Mouse (Mus musculus) liver, adult 2 months (tissue): ENCODE measurements at regions not wholly inside any gene's neighbourhood (a gene's known extent, or its start where the extent isn't known, plus 50 kb on each side); places are given as distances from the start of the nearest gene placed in this dataset.
A peak's percentile ranks its signal among the peaks of the same experiment; 100 is the strongest.

ENCODE experiments used
- DNase-seq: peaks from one replicate; pipeline ENCODE4 v3.0.0-alpha.2; 2011; ENCODE audit warnings: low read depth, low spot score; ENCODE audit errors: extremely low read depth
- H3K27ac ChIP-seq: fragments of 200-500 bp; replicated peaks from 2 replicates; pipeline ENCODE4 v1.5.1; 2012; ENCODE audit warnings: low read depth, mild to moderate bottlenecking, control low read depth, inconsistent platforms, low read length; ENCODE audit not compliant: insufficient read depth
- H3K27me3 ChIP-seq: fragments of 200-500 bp; 2 replicates; pipeline ENCODE4 v1.6.1; 2012; ENCODE audit warnings: mild to moderate bottlenecking, moderate library complexity, low read length, inconsistent platforms; ENCODE audit not compliant: control insufficient read depth, insufficient read depth
- H3K36me3 ChIP-seq: fragments of 200-500 bp; 2 replicates; pipeline ENCODE4 v1.6.1; 2012; ENCODE audit warnings: low read length, inconsistent platforms; ENCODE audit not compliant: control insufficient read depth, insufficient read depth
- H3K4me1 ChIP-seq: fragments of 200-500 bp; 2 replicates; pipeline ENCODE4 v1.6.1; 2011; ENCODE audit warnings: low read length; ENCODE audit not compliant: control insufficient read depth, insufficient read depth
- H3K4me3 ChIP-seq: fragments of 200-500 bp; 2 replicates; pipeline ENCODE4 v1.5.1; 2011; ENCODE audit warnings: low read depth, mild to moderate bottlenecking, control low read depth, low read length, moderate library complexity; ENCODE audit not compliant: insufficient read depth
- H3K79me2 ChIP-seq: fragments of 200-500 bp; 2 replicates; pipeline ENCODE4 v1.6.1; 2012; ENCODE audit warnings: inconsistent platforms, mild to moderate bottlenecking, low read length, moderate library complexity; ENCODE audit not compliant: control insufficient read depth, insufficient read depth
- H3K9ac ChIP-seq: fragments of 200-500 bp; 2 replicates; pipeline ENCODE4 v1.6.1; 2012; ENCODE audit warnings: low read depth, mild to moderate bottlenecking, control low read depth, inconsistent platforms, low read length
- CTCF ChIP-seq: fragments of 200-500 bp; IDR thresholded peaks from 2 replicates; pipeline ENCODE4 v1.5.1; 2011; ENCODE audit warnings: low read depth, low read length, control low read depth
- POLR2A ChIP-seq: fragments of 200-500 bp; IDR thresholded peaks from 2 replicates; pipeline ENCODE4 v1.6.1; 2011; ENCODE audit warnings: low read length, control low read depth; ENCODE audit not compliant: insufficient read depth; ENCODE audit errors: extremely low read depth
- WGBS: fragments of 180-500 bp; shearing (Covaris S2); methylation state at CpG from one replicate; pipeline ENCODE4 v1.1.7; 2018; 5-methylcytosine and 5-hydroxymethylcytosine counted together

DNA sequence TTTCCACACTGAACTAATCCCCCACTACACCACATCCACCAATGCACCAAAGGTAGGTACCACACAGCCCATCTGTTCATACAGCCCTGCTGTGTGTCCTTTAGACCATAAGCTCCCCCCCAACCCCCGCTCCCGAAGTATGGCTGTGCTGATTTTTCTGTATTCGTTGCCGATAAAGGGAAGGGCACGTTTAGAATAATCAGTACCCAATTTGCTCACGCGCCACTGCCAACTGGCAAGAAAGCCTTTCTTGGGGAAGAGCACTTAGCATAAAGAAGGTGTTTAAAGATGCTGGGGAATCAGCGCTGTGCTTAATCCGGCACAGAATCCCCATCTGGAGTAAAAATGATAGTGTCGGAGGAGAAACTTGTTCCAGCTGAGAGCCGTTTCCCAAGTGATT is 111.4 kb downstream of the Cd83 start:
- TF ChIP-seq CTCF, result no peak
- no peak for TF ChIP-seq POLR2A
- no peak for DNase-seq
- no peaks in the 10 kb centered on the region for H3K79me2 ChIP-seq
- no peak overlapping the region for H3K9ac ChIP-seq
- 93% methylated on average over 11 of the region's 11 CpGs for WGBS
- no peak overlapping the region for H3K27ac ChIP-seq
- no peaks in the 10 kb centered on the region for H3K27me3 ChIP-seq
- H3K4me3 ChIP-seq, result no peak overlapping the region
- H3K36me3 ChIP-seq, result no peaks in the 10 kb centered on the region
- peaks cover 2% of the 10 kb centered on the region for H3K4me1 ChIP-seq

DNA sequence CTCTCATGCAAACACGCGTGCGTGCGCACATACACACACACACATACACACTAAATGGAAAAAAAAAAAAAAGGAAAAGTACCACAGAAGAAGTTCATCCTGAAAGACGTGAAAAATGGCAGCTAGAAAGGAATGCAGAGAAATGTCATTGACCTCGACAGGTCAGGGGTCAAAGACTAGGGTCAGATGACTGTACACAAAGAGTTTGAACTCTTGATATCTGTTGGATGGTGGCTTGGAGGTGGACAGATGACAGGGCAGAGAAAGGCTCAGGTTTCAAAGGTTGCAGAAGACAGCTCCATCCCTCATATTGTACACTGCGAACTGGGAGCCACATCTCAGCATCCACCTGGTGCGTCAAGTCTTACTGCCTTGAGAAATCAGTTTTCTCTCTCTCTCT is 112.5 kb downstream of the Cd83 start:
- WGBS, result 52% methylated on average over 8 of the region's 8 CpGs
- TF ChIP-seq CTCF (no peak), POLR2A (no peak)
- no peak overlapping the region for H3K9ac ChIP-seq
- H3K4me1 ChIP-seq, result peaks cover 2% of the 10 kb centered on the region
- H3K36me3 ChIP-seq, result no peaks in the 10 kb centered on the region
- H3K27me3 ChIP-seq, result no peaks in the 10 kb centered on the region
- no peak overlapping the region for H3K27ac ChIP-seq
- H3K79me2 ChIP-seq, result no peaks in the 10 kb centered on the region
- no peak overlapping the region for H3K4me3 ChIP-seq
- DNase-seq, result peak; percentile 88

DNA sequence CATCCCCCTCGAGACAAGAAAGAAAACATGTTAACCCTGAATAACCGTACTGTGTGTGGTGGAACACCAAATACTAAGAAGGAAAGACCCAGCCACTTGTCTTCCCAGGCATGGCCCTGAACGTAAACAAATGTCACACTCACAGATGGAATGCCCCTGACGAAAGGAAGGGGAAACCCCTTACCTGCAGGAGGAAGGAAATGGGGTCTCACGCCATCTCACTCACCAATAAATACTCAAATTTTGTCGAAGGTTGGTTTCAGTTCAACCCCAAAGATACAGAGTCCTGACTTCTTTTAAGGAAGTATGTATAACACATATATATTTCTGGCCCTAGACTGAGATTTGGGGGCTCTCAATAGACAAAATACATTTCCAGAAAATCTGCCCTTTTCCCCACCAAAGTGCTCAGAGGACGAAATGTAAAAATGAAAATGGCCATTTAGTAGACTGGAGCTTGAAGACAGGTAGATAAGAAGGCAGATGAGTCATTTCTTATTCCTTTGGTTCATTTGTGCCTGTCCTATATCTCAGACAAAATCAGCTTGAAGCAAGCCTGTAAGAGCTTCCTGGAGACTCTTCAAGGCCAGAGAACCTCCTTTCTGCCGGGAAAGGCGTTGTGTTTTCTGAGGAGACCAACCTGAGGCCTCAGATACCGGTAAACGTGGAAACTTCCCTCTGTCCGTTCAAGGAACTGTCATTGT is 114.1 kb downstream of the Cd83 start:
- Histone ChIP-seq H3K27me3 (no peaks in the 10 kb centered on the region), H3K4me1 (peaks cover 2% of the 10 kb centered on the region), H3K36me3 (no peaks in the 10 kb centered on the region), H3K27ac (no peak overlapping the region), H3K79me2 (no peaks in the 10 kb centered on the region), H3K4me3 (no peak overlapping the region), H3K9ac (no peak overlapping the region)
- TF ChIP-seq POLR2A (no peak), CTCF (no peak)
- 89% methylated on average over 12 of the region's 12 CpGs for WGBS
- DNase-seq, result no peak

DNA sequence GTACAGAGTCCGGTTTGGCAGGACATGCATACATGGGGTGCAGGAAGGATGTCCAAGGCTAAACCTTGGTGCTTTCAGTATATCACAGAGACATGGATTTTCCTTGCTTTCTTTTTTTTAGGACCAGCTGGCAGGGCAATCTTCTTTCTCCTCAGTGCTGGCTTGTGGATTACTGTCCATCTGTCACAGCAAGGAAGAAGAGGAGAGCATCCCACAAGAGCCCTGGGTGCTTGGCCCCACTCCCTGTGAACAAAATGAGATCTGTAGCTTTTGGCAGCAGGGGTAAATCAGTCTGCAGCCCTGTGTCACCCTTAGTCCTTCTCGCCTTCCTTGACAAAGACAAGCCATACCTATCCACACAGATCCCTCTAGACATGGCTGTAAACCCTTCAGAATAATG is 115.5 kb downstream of the Cd83 start:
- no peak overlapping the region for H3K9ac ChIP-seq
- DNase-seq, result no peak
- no peak for TF ChIP-seq CTCF
- no peak for TF ChIP-seq POLR2A

DNA sequence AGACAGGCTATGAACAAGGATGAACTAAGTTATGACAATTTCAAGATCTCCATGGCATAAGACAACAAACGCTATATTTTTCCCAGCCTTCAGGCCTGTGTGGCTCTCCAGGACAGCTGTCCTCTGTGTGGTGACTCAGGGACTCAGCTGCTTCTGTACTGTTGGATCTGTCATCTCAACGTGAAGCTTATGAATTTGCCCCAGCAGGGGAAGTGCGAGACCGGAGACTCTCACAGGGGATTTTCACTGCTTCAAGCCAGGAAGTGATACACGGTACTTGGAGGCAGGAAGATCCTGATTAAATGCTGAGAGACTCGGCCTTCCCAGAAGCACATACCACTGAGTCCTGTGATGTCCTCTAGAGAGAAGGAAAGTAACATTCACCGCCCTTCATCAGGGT is 116.2 kb downstream of the Cd83 start:
- Histone ChIP-seq H3K27me3 (no peaks in the 10 kb centered on the region), H3K4me1 (peaks cover 2% of the 10 kb centered on the region), H3K36me3 (no peaks in the 10 kb centered on the region), H3K9ac (no peak overlapping the region), H3K79me2 (no peaks in the 10 kb centered on the region), H3K4me3 (no peak overlapping the region), H3K27ac (no peak overlapping the region)
- 72% methylated on average over 7 of the region's 7 CpGs for WGBS
- no peak for TF ChIP-seq POLR2A
- TF ChIP-seq CTCF, result no peak
- no peak for DNase-seq

More for the DNA sequence above, 115.5 kb downstream of the Cd83 start:
- 94% methylated on average over 2 of the region's 2 CpGs for WGBS
- H3K4me1 ChIP-seq, result peaks cover 2% of the 10 kb centered on the region
- no peaks in the 10 kb centered on the region for H3K79me2 ChIP-seq
- H3K4me3 ChIP-seq, result no peak overlapping the region
- H3K36me3 ChIP-seq, result no peaks in the 10 kb centered on the region
- H3K27ac ChIP-seq, result no peak overlapping the region
- H3K27me3 ChIP-seq, result no peaks in the 10 kb centered on the region

- no peaks in the 10 kb centered on the region for H3K4me1 ChIP-seq
- no peaks in the 10 kb centered on the region for H3K79me2 ChIP-seq
- peak; percentile 37 for DNase-seq
- no peaks in the 10 kb centered on the region for H3K27me3 ChIP-seq
- TF ChIP-seq CTCF, result no peak
- no peak for TF ChIP-seq POLR2A
- no peak overlapping the region for H3K9ac ChIP-seq
- H3K27ac ChIP-seq, result no peak overlapping the region
- no peak overlapping the region for H3K4me3 ChIP-seq
- no peaks in the 10 kb centered on the region for H3K36me3 ChIP-seq
These were observed 118.8 kb downstream of the Cd83 start for GRCm38 (mm10) chr13:43903391-43903790.
